Mouse (Mus musculus): ENCODE results near the gene Dnal1.
"Not testable (repeated sequence)": the region's sequence is repeated elsewhere in the genome, so short reads cannot be mapped to it uniquely, and the experiment has no call there.

The Dnal1 gene

GRCm38 (mm10) chr12:84114153-84114994 is at the start of gene Dnal1:
Dnal1 (plus strand) TSS chr12:84114366.
- in situ Hi-C loops (cut with MboI, MseI): no loop called here

- in situ Hi-C loops (cut with MboI, MseI): loop anchor here in 1 of 2 experiments (25.0 kb wide), 1 partner anchor 952 kb away; no protein-coding TSS in a partner anchor
These were observed 49.5 kb upstream of the Dnal1 start for GRCm38 (mm10) chr12:84064621-84065020.

GRCm38 (mm10) chr12:84067752-84068151 is 46.4 kb upstream of the Dnal1 start:
- in situ Hi-C loops (cut with MboI, MseI): loop anchor here in 1 of 2 experiments (25.0 kb wide), 1 partner anchor 955 kb away; no protein-coding TSS in a partner anchor

- in situ Hi-C loops (cut with MboI, MseI): loop anchor here in 1 of 2 experiments (25.0 kb wide), 1 partner anchor 956 kb away; no protein-coding TSS in a partner anchor
These were observed 45.9 kb upstream of the Dnal1 start for GRCm38 (mm10) chr12:84068296-84068695.

GRCm38 (mm10) chr12:84068986-84069385 is 45.2 kb upstream of the Dnal1 start, which contains the start of gene Acot5:
Acot5 (plus strand) TSS chr12:84069325.
- in situ Hi-C loops (cut with MboI, MseI): loop anchor here in 1 of 2 experiments (25.0 kb wide), 1 partner anchor 957 kb away; no protein-coding TSS in a partner anchor

GRCm38 (mm10) chr12:84069582-84069981 is 44.6 kb upstream of the Dnal1 start:
- in situ Hi-C loops (cut with MboI, MseI): loop anchor here in 1 of 2 experiments (25.0 kb wide), 1 partner anchor 957 kb away; no protein-coding TSS in a partner anchor

GRCm38 (mm10) chr12:84071696-84072095 is 42.5 kb upstream of the Dnal1 start:
- in situ Hi-C loops (cut with MboI, MseI): loop anchor here in 1 of 2 experiments (10.0 to 25.0 kb wide), 2 partner anchors 63 to 959 kb away; no protein-coding TSS in a partner anchor

- in situ Hi-C loops (cut with MboI, MseI): loop anchor here in 1 of 2 experiments (10.0 kb wide), 1 partner anchor 57 kb away; no protein-coding TSS in a partner anchor
These were observed 36.7 kb upstream of the Dnal1 start for GRCm38 (mm10) chr12:84077371-84077990.

- in situ Hi-C loops (cut with MboI, MseI): no loop called here
These were observed 30.3 kb upstream of the Dnal1 start for GRCm38 (mm10) chr12:84083842-84084241.

- in situ Hi-C loops (cut with MboI, MseI): no loop called here
These were observed 29.6 kb upstream of the Dnal1 start for GRCm38 (mm10) chr12:84084581-84084980.

- in situ Hi-C loops (cut with MboI, MseI): not testable (repeated sequence)
These were observed 19.5 kb upstream of the Dnal1 start for GRCm38 (mm10) chr12:84094666-84095065.

- in situ Hi-C loops (cut with MboI, MseI): no loop called here
These were observed 14.6 kb upstream of the Dnal1 start for GRCm38 (mm10) chr12:84099605-84100004.

GRCm38 (mm10) chr12:84100071-84100470 is 14.1 kb upstream of the Dnal1 start:
- in situ Hi-C loops (cut with MboI, MseI): no loop called here

- in situ Hi-C loops (cut with MboI, MseI): not testable (repeated sequence)
These were observed 13.3 kb upstream of the Dnal1 start, which contains the start of gene Acot6 for GRCm38 (mm10) chr12:84100604-84101492. Acot6 (plus strand) TSS chr12:84100654.

GRCm38 (mm10) chr12:84101493-84101845 is 12.7 kb upstream of the Dnal1 start:
- in situ Hi-C loops (cut with MboI, MseI): no loop called here

- in situ Hi-C loops (cut with MboI, MseI): no loop called here
These were observed 7.2 kb upstream of the Dnal1 start for GRCm38 (mm10) chr12:84107012-84107411.

- in situ Hi-C loops (cut with MboI, MseI): no loop called here
These were observed 6.5 kb upstream of the Dnal1 start for GRCm38 (mm10) chr12:84107692-84108091.

- in situ Hi-C loops (cut with MboI, MseI): no loop called here
These were observed 4.2 kb upstream of the Dnal1 start for GRCm38 (mm10) chr12:84109924-84110323.

- in situ Hi-C loops (cut with MboI, MseI): no loop called here
These were observed 3.4 kb upstream of the Dnal1 start for GRCm38 (mm10) chr12:84110814-84111213.

GRCm38 (mm10) chr12:84113676-84114075 is 490 bp upstream of the Dnal1 start:
- in situ Hi-C loops (cut with MboI, MseI): no loop called here

GRCm38 (mm10) chr12:84119584-84119983 is 5.4 kb downstream of the Dnal1 start:
- in situ Hi-C loops (cut with MboI, MseI): no loop called here
